7 mouse cellular contexts compared by ENCODE assay signal in genomic region chr6:17464281-17465025, GRCm38 (mm10). TPM values are rescaled to one million over a fixed set of nuclear protein-coding genes. Genes with fewer than 3 reads are reported as not detected.
DNase-seq lines count a peak whose midpoint lies in the region; ATAC-seq lines count a peak whose summit lies in the region.

No protein-coding gene starts in this region.

- H3K27ac ChIP-seq in forebrain, embryonic 10.5 days: peak overlapping the region; percentile 76

- no peaks in the 10 kb centered on the region for H3K9me3 ChIP-seq in forebrain, embryonic 10.5 days

- peak; percentile 23 for DNase-seq in retina, embryonic 14.5 days (ENCODE audit: low spot score)
- DNase-seq in retina, postnatal 1 day: no peak
- DNase-seq in forebrain, embryonic 10.5 days (ENCODE audit: extremely low spot score, low spot score): no peak
- peak; percentile 74 for DNase-seq in kidney, adult 9 months
- DNase-seq in layer of hippocampus, postnatal 25 days (ENCODE audit: extremely low spot score in 1 of 2, low spot score in 1 of 2): no peak
- no peak for DNase-seq in thymus, postnatal 10 days (ENCODE audit: low spot score in 2 of 2)

- peak overlapping the region; percentile 75 for H3K4me3 ChIP-seq in forebrain, embryonic 10.5 days

- H3K4me1 ChIP-seq in forebrain, embryonic 10.5 days: peaks cover 19% of the 10 kb centered on the region

- 10% methylated on average over 15 of the region's 15 CpGs for WGBS in forebrain, embryonic 10.5 days

- no peaks in the 10 kb centered on the region for H3K36me3 ChIP-seq in forebrain, embryonic 10.5 days (replicated peaks)

- peaks cover 78% of the 10 kb centered on the region for H3K27me3 ChIP-seq in forebrain, embryonic 10.5 days (ENCODE audit: poor library complexity, severe bottlenecking)

- ATAC-seq in megakaryocyte progenitor cell, adult 5-6 weeks (replicated peaks; ENCODE audit: poor library complexity): 0 out of 2 replicates have a peak, but pooled peaks have one; percentile 4

RNA-seq across cellular contexts. Expression of gene Met, which starts 0.9 kb away (rescaled TPM):
- 0.81 and 0.82 TPM in 2 replicates for polyA plus RNA-seq in forebrain, embryonic 10.5 days (2016; fragmentation: Nextera tagmentation; extraction: Ambion mirVana)
- total RNA-seq in megakaryocyte progenitor cell, adult 5-6 weeks (2015): 28.2 and 33.6 TPM in 2 replicates
- 21.6 and 21.9 TPM in 2 replicates for total RNA-seq in megakaryocyte progenitor cell, adult 5-6 weeks (2017)
- 1 to 10 TPM; 3.6 to 4.8 TPM for total RNA-seq in layer of hippocampus, postnatal 25 days (2021)

Comparison
In these comparisons a context has a peak if more than half of its experiments do, and no peak if none do; other contexts are left out.
1. DNase-seq: peak in retina, embryonic 14.5 days (single experiment) and kidney, adult 9 months (single experiment); none in retina, postnatal 1 day (single experiment), forebrain, embryonic 10.5 days (single experiment), layer of hippocampus, postnatal 25 days (0 of 2) and thymus, postnatal 10 days (0 of 2).